Mouse (Mus musculus) spleen, adult 2 months (tissue): ENCODE results near the gene Ap5z1. TPM values are rescaled to one million over a fixed set of nuclear protein-coding genes. Genes with fewer than 3 reads are reported as not detected.

Source experiments
- DNase-seq, 2 experiments: peaks; one replicate each; pipeline versions ENCODE4 v3.0.0 to v3.0.0-alpha.2; 2012 to 2021; ENCODE audit warnings: low spot score in 2 of 2, low read depth in 1 of 2
- H3K27ac ChIP-seq: fragments of 200-500 bp; 2 replicates; pipeline ENCODE4 v1.5.1; 2012; ENCODE audit warnings: low read length, inconsistent platforms; ENCODE audit not compliant: insufficient read depth
- H3K27me3 ChIP-seq: fragments of 200-500 bp; 2 replicates; pipeline ENCODE4 v1.6.1; 2012; ENCODE audit warnings: mild to moderate bottlenecking, moderate library complexity, low read length, inconsistent platforms; ENCODE audit not compliant: control insufficient read depth, insufficient read depth
- H3K36me3 ChIP-seq: fragments of 200-500 bp; 2 replicates; pipeline ENCODE4 v1.6.1; 2012; ENCODE audit warnings: mild to moderate bottlenecking, low read length, inconsistent platforms; ENCODE audit not compliant: control insufficient read depth, insufficient read depth
- H3K4me1 ChIP-seq: fragments of 200-500 bp; 2 replicates; pipeline ENCODE4 v1.6.1; 2011; ENCODE audit warnings: inconsistent platforms; ENCODE audit not compliant: control insufficient read depth, insufficient read depth, insufficient read length
- H3K4me3 ChIP-seq: fragments of 200-500 bp; 2 replicates; pipeline ENCODE4 v1.5.1; 2011; ENCODE audit warnings: mild to moderate bottlenecking, inconsistent platforms; ENCODE audit not compliant: insufficient read depth, insufficient read length; ENCODE audit errors: extremely low read depth
- CTCF ChIP-seq: fragments of 200-500 bp; IDR thresholded peaks from 2 replicates; pipeline ENCODE4 v1.5.1; 2011; ENCODE audit warnings: mild to moderate bottlenecking, inconsistent platforms; ENCODE audit not compliant: insufficient read depth, insufficient read length, insufficient replicate concordance; ENCODE audit errors: extremely low read depth
- POLR2A ChIP-seq: fragments of 200-500 bp; IDR thresholded peaks from 2 replicates; pipeline ENCODE4 v1.6.1; 2011; ENCODE audit warnings: low read depth, low read length, inconsistent platforms
- WGBS: fragments of 180-500 bp; shearing (Covaris S2); methylation state at CpG from one replicate; pipeline ENCODE4 v1.1.7; 2018; 5-methylcytosine and 5-hydroxymethylcytosine counted together
- polyA plus RNA-seq: library from polyadenylated mRNA; depleted of rRNA; stranded (reverse); fragments of >200 nt; gene quantifications from 2 replicates; pipeline ENCODE4 v1.2.3, GENCODE M21; 2012

Gene Ap5z1
- polyA plus RNA-seq, 1 experiment, result 58.4 TPM

DNA sequence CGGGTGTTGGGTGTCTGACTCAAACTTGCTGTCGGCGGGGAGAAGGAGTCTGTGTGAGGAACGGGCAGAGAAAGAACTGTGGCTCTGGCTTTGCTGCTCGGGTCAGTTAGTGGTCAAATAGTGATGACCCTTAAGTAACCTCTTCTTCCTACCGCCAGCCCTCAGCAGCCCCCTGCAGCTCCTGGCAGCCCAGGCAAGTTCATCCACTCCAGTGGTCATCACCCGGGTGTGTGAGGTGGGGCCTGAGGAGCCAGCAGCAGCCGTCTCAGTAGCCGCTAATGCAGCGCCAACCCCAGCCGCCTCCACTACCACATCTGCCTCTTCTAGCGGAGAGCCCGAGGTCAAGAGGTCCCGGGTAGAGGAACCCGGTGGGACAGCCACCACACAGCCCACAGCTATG is 7.4 kb upstream of the Ap5z1 start:
- DNase-seq, result no peak
- 83% methylated on average over 15 of the region's 15 CpGs for WGBS
- peaks cover 55% of the 10 kb centered on the region for H3K36me3 ChIP-seq
- H3K27ac ChIP-seq, result no peak overlapping the region
- no peaks in the 10 kb centered on the region for H3K27me3 ChIP-seq
- H3K4me3 ChIP-seq, result no peak overlapping the region
- TF ChIP-seq CTCF (no peak), POLR2A (no peak)
- H3K4me1 ChIP-seq, result no peaks in the 10 kb centered on the region

DNA sequence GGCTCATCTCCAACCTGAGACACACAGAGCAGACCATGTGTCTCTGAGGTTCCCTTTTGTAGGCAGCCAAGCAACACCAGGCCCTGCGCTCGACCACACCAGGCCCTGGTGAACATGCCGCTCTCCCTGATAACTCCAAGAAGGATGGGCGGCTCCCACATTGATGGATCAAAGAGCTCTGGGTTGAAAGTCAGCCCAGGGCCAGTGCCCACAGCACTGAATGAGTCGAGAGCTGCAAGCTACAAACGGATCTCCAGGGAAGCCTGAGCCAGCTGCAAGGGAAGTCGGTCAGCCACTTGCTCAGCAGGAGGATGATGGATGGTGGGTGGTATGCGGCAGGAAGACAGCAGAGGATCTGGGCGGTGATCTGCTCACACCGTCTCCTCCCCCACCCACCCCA is 6.4 kb upstream of the Ap5z1 start:
- no peaks in the 10 kb centered on the region for H3K4me1 ChIP-seq
- no peak overlapping the region for H3K27ac ChIP-seq
- TF ChIP-seq POLR2A, result no peak
- no peak for DNase-seq
- no peak overlapping the region for H3K4me3 ChIP-seq
- H3K27me3 ChIP-seq, result no peaks in the 10 kb centered on the region
- peaks cover 51% of the 10 kb centered on the region for H3K36me3 ChIP-seq
- WGBS, result 49% methylated on average over 10 of the region's 10 CpGs

GRCm38 (mm10) chr5:142458791-142459557 is 4.8 kb upstream of the Ap5z1 start:
- DNase-seq, result no peak
- H3K27me3 ChIP-seq, result no peaks in the 10 kb centered on the region
- H3K36me3 ChIP-seq, result peaks cover 36% of the 10 kb centered on the region
- TF ChIP-seq POLR2A, result no peak
- no peak for TF ChIP-seq CTCF
- no peak overlapping the region for H3K27ac ChIP-seq
- no peak overlapping the region for H3K4me3 ChIP-seq
- WGBS, result 84% methylated on average over 17 of the region's 17 CpGs
- H3K4me1 ChIP-seq, result no peaks in the 10 kb centered on the region

DNA sequence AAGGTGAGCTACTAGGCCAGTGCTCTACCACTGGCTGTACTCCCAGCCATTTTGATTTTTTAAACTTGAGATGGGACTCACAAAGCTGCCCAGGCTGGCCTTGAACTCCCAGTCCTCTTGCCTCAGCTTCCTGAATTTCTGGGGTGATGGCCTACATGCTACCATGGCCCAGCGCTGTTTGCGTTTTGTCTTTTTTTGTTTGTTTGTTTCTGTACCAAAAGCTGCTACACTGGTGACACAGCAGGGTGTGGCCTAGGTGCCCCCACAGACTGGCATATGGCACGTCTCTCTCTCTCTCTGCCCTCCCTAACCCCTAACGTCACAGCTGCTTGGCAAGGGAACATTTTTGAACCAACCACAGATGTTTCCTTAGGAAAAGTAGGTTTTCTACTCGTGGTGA is 3.9 kb upstream of the Ap5z1 start:
- 57% methylated on average over 5 of the region's 5 CpGs for WGBS
- Histone ChIP-seq H3K4me1 (peaks cover under 1% of the 10 kb centered on the region; the same call in 1 of the 2 replicates), H3K4me3 (no peak overlapping the region), H3K36me3 (peaks cover 31% of the 10 kb centered on the region), H3K27me3 (no peaks in the 10 kb centered on the region), H3K27ac (no peak overlapping the region)
- no peak for DNase-seq
- TF ChIP-seq POLR2A (no peak), CTCF (no peak)

GRCm38 (mm10) chr5:142461942-142462640 is 1.7 kb upstream of the Ap5z1 start:
- H3K36me3 ChIP-seq, result peaks cover 13% of the 10 kb centered on the region
- peaks cover 3% of the 10 kb centered on the region; the same call in 1 of the 2 replicates for H3K4me1 ChIP-seq
- H3K27me3 ChIP-seq, result no peaks in the 10 kb centered on the region
- no peak overlapping the region for H3K27ac ChIP-seq
- no peak for TF ChIP-seq POLR2A
- no peak for TF ChIP-seq CTCF
- no peak for DNase-seq
- 92% methylated on average over 7 of the region's 7 CpGs for WGBS
- no peak overlapping the region for H3K4me3 ChIP-seq

- H3K27ac ChIP-seq, result no peak overlapping the region
- peaks cover 10% of the 10 kb centered on the region for H3K36me3 ChIP-seq
- no peak overlapping the region for H3K4me3 ChIP-seq
- WGBS, result 98% methylated on average over 2 of the region's 2 CpGs
- TF ChIP-seq CTCF, result no peak
- no peak for TF ChIP-seq POLR2A
- DNase-seq, result no peak
- no peaks in the 10 kb centered on the region for H3K27me3 ChIP-seq
- peaks cover 3% of the 10 kb centered on the region; the same call in 1 of the 2 replicates for H3K4me1 ChIP-seq
These were observed 1.1 kb upstream of the Ap5z1 start for GRCm38 (mm10) chr5:142462641-142462948.

DNA sequence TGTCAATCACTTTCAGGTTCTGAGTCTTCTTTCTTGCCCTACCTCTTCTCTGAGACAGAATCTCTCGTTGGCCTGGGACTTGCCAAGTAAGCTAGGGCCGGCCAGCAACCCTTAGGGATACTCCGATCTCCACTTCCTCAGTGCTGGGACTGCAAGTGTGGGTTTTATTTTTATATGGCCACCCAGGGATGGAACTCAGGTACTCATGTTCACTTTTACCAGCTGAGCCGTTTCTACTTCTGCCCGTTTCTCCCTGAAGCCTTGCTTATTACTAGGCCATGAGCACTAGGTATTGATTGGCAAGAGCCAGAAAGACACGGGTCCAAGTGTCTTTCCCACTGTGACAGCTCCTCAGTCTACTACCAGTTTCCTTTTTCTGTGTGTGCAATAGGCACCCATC is 733 bp upstream of the Ap5z1 start:
- Histone ChIP-seq H3K36me3 (peaks cover 10% of the 10 kb centered on the region), H3K4me1 (peaks cover 3% of the 10 kb centered on the region; the same call in 1 of the 2 replicates), H3K4me3 (no peak overlapping the region), H3K27me3 (no peaks in the 10 kb centered on the region), H3K27ac (peak overlapping the region; percentile 89)
- WGBS, result 84% methylated on average over 6 of the region's 6 CpGs
- DNase-seq, result no peak
- TF ChIP-seq CTCF (no peak), POLR2A (no peak)
